Mouse (Mus musculus): ENCODE measurements around the gene Trappc5. TPM values are rescaled to one million over a fixed set of nuclear protein-coding genes. Genes with fewer than 3 reads are reported as not detected.

Trappc5 gene
- polyA plus RNA-seq, 1 experiment: 36.7 TPM

GRCm38 (mm10) chr8:3679236-3679635 is 3.1 kb downstream of the Trappc5 start:
- no peak for TF ChIP-seq MAX (IDR thresholded peaks at IDR 0.05)
- Histone ChIP-seq H3K4me3 (ENCODE audit: insufficient read depth, poor library complexity, severe bottlenecking) (no peak overlapping the region), H3K27me3 (ENCODE audit: control insufficient read depth, insufficient read depth, insufficient read length) (no peaks in the 10 kb centered on the region), H3ac (ENCODE audit: control insufficient read depth, insufficient read length, low read depth) (no peak overlapping the region), H3K36me3 (ENCODE audit: control insufficient read depth, insufficient read depth) (peaks cover 29% of the 10 kb centered on the region), H3K79me2 (ENCODE audit: control insufficient read depth, insufficient read depth) (peaks cover 44% of the 10 kb centered on the region), H3K79me3 (ENCODE audit: low read depth) (peaks cover 26% of the 10 kb centered on the region)

- TF ChIP-seq MAX (IDR thresholded peaks at IDR 0.05) (no peak), FOSL1 (IDR thresholded peaks at IDR 0.05; ENCODE audit: insufficient read depth, low read length, poor library complexity, severe bottlenecking) (no peak), CEBPB (IDR thresholded peaks at IDR 0.05; ENCODE audit: low read depth) (no peak)
- H3K79me3 ChIP-seq (ENCODE audit: low read depth): peaks cover 26% of the 10 kb centered on the region
- H3K4me3 ChIP-seq (ENCODE audit: insufficient read depth, poor library complexity, severe bottlenecking): no peak overlapping the region
- peaks cover 44% of the 10 kb centered on the region for H3K79me2 ChIP-seq (ENCODE audit: control insufficient read depth, insufficient read depth)
- no peaks in the 10 kb centered on the region for H3K27me3 ChIP-seq (ENCODE audit: control insufficient read depth, insufficient read depth, insufficient read length)
- H3K36me3 ChIP-seq (ENCODE audit: control insufficient read depth, insufficient read depth): peaks cover 29% of the 10 kb centered on the region
- no peak overlapping the region for H3ac ChIP-seq (ENCODE audit: control insufficient read depth, insufficient read length, low read depth)
These were observed 3.6 kb downstream of the Trappc5 start for GRCm38 (mm10) chr8:3679656-3680055.

DNA sequence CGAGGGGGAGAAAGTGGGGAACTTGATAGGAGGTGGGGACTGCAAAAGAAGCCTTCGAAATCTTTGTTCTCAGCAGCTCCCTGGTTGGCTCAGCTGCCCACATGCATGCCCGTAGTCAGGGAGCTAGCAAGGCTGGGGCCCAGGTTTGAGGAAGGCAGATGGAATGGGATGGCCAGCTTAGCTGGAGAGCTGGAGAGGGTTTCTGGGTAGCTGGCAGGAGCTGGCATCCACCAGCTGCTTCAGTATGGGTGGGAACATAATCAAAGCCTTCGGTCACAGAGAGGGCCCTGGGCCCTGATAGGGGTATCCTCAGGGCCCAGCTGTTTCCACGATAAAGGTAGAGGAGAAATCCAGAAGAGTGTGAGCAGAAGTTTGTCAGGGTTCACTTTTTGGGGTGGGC is 6.3 kb downstream of the Trappc5 start:
- Histone ChIP-seq H3K27me3 (ENCODE audit: control insufficient read depth, insufficient read depth, insufficient read length) (peaks cover 3% of the 10 kb centered on the region), H3K4me3 (ENCODE audit: insufficient read depth, poor library complexity, severe bottlenecking) (no peak overlapping the region), H3K79me2 (ENCODE audit: control insufficient read depth, insufficient read depth) (peaks cover 32% of the 10 kb centered on the region), H3K79me3 (ENCODE audit: low read depth) (peaks cover 16% of the 10 kb centered on the region), H3ac (ENCODE audit: control insufficient read depth, insufficient read length, low read depth) (no peak overlapping the region), H3K36me3 (ENCODE audit: control insufficient read depth, insufficient read depth) (peaks cover 29% of the 10 kb centered on the region)
- no peak for TF ChIP-seq MYOG (IDR thresholded peaks at IDR 0.05; ENCODE audit: control insufficient read depth, extremely low read depth, insufficient read length)
- TF ChIP-seq MYOD1 (IDR thresholded peaks at IDR 0.05; ENCODE audit: control insufficient read depth, insufficient read length, low read depth): no peak

DNA sequence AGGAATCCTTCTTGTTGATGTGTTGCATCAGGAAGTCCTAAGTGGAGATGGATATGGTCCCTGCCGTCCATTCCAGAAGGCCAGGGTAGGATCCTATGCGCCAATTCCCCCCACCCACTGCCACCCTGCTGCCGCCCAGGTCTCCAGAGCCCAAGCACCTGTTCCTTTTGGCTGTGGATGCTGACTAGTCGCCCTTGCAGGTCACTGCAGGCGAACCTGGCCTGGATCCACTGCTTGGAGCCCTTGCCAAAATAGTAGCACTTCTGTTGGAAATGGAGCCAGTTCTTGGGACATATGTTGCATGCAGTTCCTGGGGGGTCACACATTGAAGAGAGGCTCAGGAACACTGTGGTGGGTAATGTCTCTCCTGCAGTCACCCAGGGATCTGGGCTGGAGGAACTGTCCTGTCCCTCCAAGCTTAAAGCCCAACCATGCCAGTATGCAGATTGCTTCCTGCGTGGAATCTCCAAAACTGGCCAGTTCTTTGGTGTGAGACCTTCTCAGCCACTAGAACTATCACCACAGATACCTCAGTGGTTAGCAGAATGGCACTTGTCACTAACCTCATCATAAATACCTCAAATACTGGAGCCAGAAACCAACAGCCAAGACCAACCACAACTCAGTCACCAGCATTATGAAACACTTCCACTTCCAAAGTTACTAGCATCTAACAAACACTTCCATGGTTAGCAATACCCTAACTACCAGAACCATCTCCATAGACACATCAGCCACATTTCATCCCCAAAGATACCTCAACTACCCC is 7.5 kb downstream of the Trappc5 start:
- Histone ChIP-seq H3K36me3 (ENCODE audit: control insufficient read depth, insufficient read depth) (peaks cover 29% of the 10 kb centered on the region), H3ac (ENCODE audit: control insufficient read depth, insufficient read length, low read depth) (no peak overlapping the region), H3K79me3 (ENCODE audit: low read depth) (peaks cover 5% of the 10 kb centered on the region), H3K4me3 (ENCODE audit: insufficient read depth, poor library complexity, severe bottlenecking) (no peak overlapping the region), H3K27me3 (ENCODE audit: control insufficient read depth, insufficient read depth, insufficient read length) (peaks cover 3% of the 10 kb centered on the region), H3K79me2 (ENCODE audit: control insufficient read depth, insufficient read depth) (peaks cover 21% of the 10 kb centered on the region)
- no peak for TF ChIP-seq CEBPB (IDR thresholded peaks at IDR 0.05; ENCODE audit: low read depth)
- no peak for TF ChIP-seq MYOD1 (IDR thresholded peaks at IDR 0.05; ENCODE audit: control insufficient read depth, insufficient read length, low read depth)

GRCm38 (mm10) chr8:3684530-3684929 is 8.4 kb downstream of the Trappc5 start:
- Histone ChIP-seq H3K79me3 (ENCODE audit: low read depth) (no peaks in the 10 kb centered on the region), H3ac (ENCODE audit: control insufficient read depth, insufficient read length, low read depth) (no peak overlapping the region), H3K79me2 (ENCODE audit: control insufficient read depth, insufficient read depth) (peaks cover 11% of the 10 kb centered on the region), H3K27me3 (ENCODE audit: control insufficient read depth, insufficient read depth, insufficient read length) (peaks cover 9% of the 10 kb centered on the region), H3K36me3 (ENCODE audit: control insufficient read depth, insufficient read depth) (peaks cover 19% of the 10 kb centered on the region), H3K4me3 (ENCODE audit: insufficient read depth, poor library complexity, severe bottlenecking) (no peak overlapping the region)
- TF ChIP-seq CTCF (IDR thresholded peaks at IDR 0.05; ENCODE audit: control insufficient read depth, insufficient read depth, insufficient read length) (no peak), MAX (IDR thresholded peaks at IDR 0.05) (no peak), FOSL1 (IDR thresholded peaks at IDR 0.05; ENCODE audit: insufficient read depth, low read length, poor library complexity, severe bottlenecking) (no peak), MYOD1 (IDR thresholded peaks at IDR 0.05; ENCODE audit: control insufficient read depth, insufficient read length, low read depth) (no peak), USF1 (IDR thresholded peaks at IDR 0.05; ENCODE audit: low read depth) (no peak), CEBPB (IDR thresholded peaks at IDR 0.05; ENCODE audit: low read depth) (no peak), MYOG (IDR thresholded peaks at IDR 0.05; ENCODE audit: control insufficient read depth, extremely low read depth, insufficient read length) (no peak)

DNA sequence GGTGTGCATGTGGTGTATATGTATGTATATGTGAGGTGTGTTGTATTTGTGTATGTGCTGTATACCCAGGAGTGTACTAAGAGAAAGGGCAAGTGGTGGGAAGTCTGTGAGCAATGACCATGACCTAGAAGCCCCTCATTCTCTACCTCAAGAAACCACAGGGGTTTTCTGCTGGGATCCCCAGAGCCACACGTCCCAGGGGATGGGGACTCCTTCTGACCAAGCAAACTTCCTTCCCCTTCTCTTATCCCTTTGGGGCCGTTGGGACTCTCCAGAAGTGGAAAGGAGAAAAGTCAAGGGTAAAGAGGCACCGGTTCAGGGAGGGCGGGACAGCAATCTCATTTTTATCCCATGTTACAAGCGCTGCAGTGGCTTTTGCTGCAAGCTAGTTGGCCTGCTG is 9.3 kb downstream of the Trappc5 start:
- Histone ChIP-seq H3K4me3 (ENCODE audit: insufficient read depth, poor library complexity, severe bottlenecking) (no peak overlapping the region), H3ac (ENCODE audit: control insufficient read depth, insufficient read length, low read depth) (no peak overlapping the region), H3K79me2 (ENCODE audit: control insufficient read depth, insufficient read depth) (peaks cover 2% of the 10 kb centered on the region), H3K27me3 (ENCODE audit: control insufficient read depth, insufficient read depth, insufficient read length) (peaks cover 15% of the 10 kb centered on the region), H3K36me3 (ENCODE audit: control insufficient read depth, insufficient read depth) (peaks cover 10% of the 10 kb centered on the region), H3K79me3 (ENCODE audit: low read depth) (no peaks in the 10 kb centered on the region)
- TF ChIP-seq USF1 (IDR thresholded peaks at IDR 0.05; ENCODE audit: low read depth) (no peak), MYOG (IDR thresholded peaks at IDR 0.05; ENCODE audit: control insufficient read depth, extremely low read depth, insufficient read length) (no peak), MYOD1 (IDR thresholded peaks at IDR 0.05; ENCODE audit: control insufficient read depth, insufficient read length, low read depth) (no peak), FOSL1 (IDR thresholded peaks at IDR 0.05; ENCODE audit: insufficient read depth, low read length, poor library complexity, severe bottlenecking) (no peak)
